Mouse (Mus musculus) spleen, adult 2 months (tissue): ENCODE data around the gene Mrpl1.

Experiments
- CTCF ChIP-seq: fragments of 200-500 bp; IDR thresholded peaks from 2 replicates; pipeline ENCODE4 v1.5.1; 2011; ENCODE audit warnings: mild to moderate bottlenecking, inconsistent platforms; ENCODE audit not compliant: insufficient read depth, insufficient read length, insufficient replicate concordance; ENCODE audit errors: extremely low read depth
- POLR2A ChIP-seq: fragments of 200-500 bp; IDR thresholded peaks from 2 replicates; pipeline ENCODE4 v1.6.1; 2011; ENCODE audit warnings: low read depth, low read length, inconsistent platforms

DNA sequence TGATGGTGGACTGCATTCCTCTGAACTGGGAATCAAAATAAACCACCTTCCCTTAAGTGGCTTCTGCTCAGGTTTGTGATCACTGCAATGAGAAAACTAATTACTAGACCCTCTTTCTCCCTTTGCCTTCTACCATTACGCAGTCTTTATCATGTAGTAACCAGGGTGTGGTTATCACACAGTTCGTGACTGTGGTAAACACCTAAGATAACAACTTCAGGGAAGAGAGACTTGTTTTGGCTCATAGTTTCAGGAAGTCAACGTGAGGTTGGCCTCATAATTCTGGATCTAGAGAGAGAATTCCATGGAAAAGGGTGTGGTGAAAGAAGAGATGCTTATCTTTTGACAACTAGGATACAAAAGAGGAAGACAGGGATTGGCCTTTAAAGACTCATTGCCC lies 9.0 kb upstream of the Mrpl1 start:
- TF ChIP-seq CTCF (no peak), POLR2A (no peak)
